Mouse (Mus musculus) heart, embryonic 12.5 days (tissue): ENCODE measurements around the gene Cryl1. TPM values are rescaled to one million over a fixed set of nuclear protein-coding genes. Genes with fewer than 3 reads are reported as not detected.

Experiments
- ATAC-seq: fragments of 200-750 bp; cut with Nextera tagmentation; 2 replicates; pipeline ENCODE4 v1.8.0; 2017; ENCODE audit warnings: moderate TSS enrichment, moderate library complexity; ENCODE audit not compliant: insufficient number of reproducible peaks, low FRiP score
- H3K27ac ChIP-seq: fragments of 300-500 bp; sonication (generic); 2 replicates; pipeline ENCODE4 v1.5.1; 2016; ENCODE audit warnings: mild to moderate bottlenecking, moderate library complexity; ENCODE audit not compliant: poor library complexity, severe bottlenecking
- H3K27me3 ChIP-seq: fragments of 300-500 bp; sonication (generic); replicated peaks from 2 replicates; pipeline ENCODE4 v1.6.1; 2016; ENCODE audit warnings: mild to moderate bottlenecking, moderate library complexity
- H3K36me3 ChIP-seq: fragments of 300-500 bp; sonication (generic); 2 replicates; pipeline ENCODE4 v1.6.1; 2016; ENCODE audit warnings: mild to moderate bottlenecking, moderate library complexity
- H3K4me1 ChIP-seq: fragments of 300-500 bp; sonication (generic); replicated peaks from 2 replicates; pipeline ENCODE4 v1.6.1; 2016; ENCODE audit warnings: mild to moderate bottlenecking
- H3K4me2 ChIP-seq: fragments of 300-500 bp; sonication (generic); 2 replicates; pipeline ENCODE4 v1.6.1; 2016; ENCODE audit warnings: mild to moderate bottlenecking, moderate library complexity
- H3K4me3 ChIP-seq: fragments of 300-500 bp; sonication (generic); 2 replicates; pipeline ENCODE4 v1.5.1; 2016; ENCODE audit warnings: mild to moderate bottlenecking
- H3K9ac ChIP-seq: fragments of 300-500 bp; sonication (generic); 2 replicates; pipeline ENCODE4 v1.6.1; 2016; ENCODE audit warnings: mild to moderate bottlenecking, moderate library complexity
- H3K9me3 ChIP-seq: fragments of 300-500 bp; sonication (generic); replicated peaks from 2 replicates; pipeline ENCODE4 v1.6.1; 2016; ENCODE audit warnings: mild to moderate bottlenecking, moderate library complexity
- whole genome bisulfite sequencing: fragments of 180-500 bp; shearing (Covaris S2); methylation state at CpG from one replicate; pipeline ENCODE4 v1.1.7; 2016; 5-methylcytosine and 5-hydroxymethylcytosine counted together
- polyA plus RNA-seq: library from polyadenylated mRNA; unstranded; fragments of >200 nt; fragmentation: Nextera tagmentation; extraction: Ambion mirVana; gene quantifications from 2 replicates; pipeline ENCODE4 v1.2.1, GENCODE M21; 2016

The Cryl1 gene
- polyA plus RNA-seq, result 10.9 and 12.1 TPM in 2 replicates

- Histone ChIP-seq H3K4me1 (no peaks in the 10 kb centered on the region), H3K4me2 (peak within 1 kb of the TSS; percentile 82), H3K27ac (peak within 1 kb of the TSS; percentile 14; the same call in 1 of the 2 replicates), H3K27me3 (peaks cover 4% of the 10 kb centered on the region; the same call in 1 of the 2 replicates), H3K36me3 (no peaks in the 10 kb centered on the region), H3K4me3 (peak within 1 kb of the TSS; percentile 62), H3K9me3 (no peaks in the 10 kb centered on the region), H3K9ac (peak within 1 kb of the TSS; percentile 79)
- ATAC-seq, result peak; percentile 98
- WGBS, result 2% methylated on average over 43 of the region's 43 CpGs
Measured at GRCm38 (mm10) chr14:57398065-57398757, at the start of gene Cryl1. TSS of gene Cryl1 (minus strand) at chr14:57398529.

DNA sequence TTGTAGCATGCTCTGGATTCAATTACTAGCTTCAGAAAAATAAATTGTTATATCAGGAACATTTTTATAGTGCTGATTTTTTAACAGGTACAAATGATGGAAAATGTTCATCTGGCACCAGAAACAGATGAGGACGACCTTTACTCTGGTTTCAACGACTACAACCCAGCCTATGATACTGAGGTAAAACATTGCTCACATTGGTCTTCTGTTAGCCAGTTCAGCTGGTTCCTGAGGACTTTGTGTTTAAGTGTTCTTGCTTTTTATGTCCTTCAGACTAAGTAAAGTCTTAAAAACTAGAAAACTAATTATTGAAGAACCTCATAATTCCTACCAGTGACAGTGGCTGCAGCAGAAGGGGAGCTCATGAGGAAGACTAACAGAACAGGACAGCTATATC is 32.1 kb upstream of the Cryl1 start:
- Histone ChIP-seq H3K4me2 (no peak overlapping the region), H3K4me3 (no peak overlapping the region), H3K27me3 (no peaks in the 10 kb centered on the region), H3K4me1 (no peaks in the 10 kb centered on the region), H3K9ac (no peak overlapping the region), H3K27ac (no peak overlapping the region), H3K36me3 (no peaks in the 10 kb centered on the region), H3K9me3 (no peaks in the 10 kb centered on the region)
- 73% methylated on average over 2 of the region's 2 CpGs for WGBS
- no peak for ATAC-seq

GRCm38 (mm10) chr14:57424212-57424561 is 25.9 kb upstream of the Cryl1 start:
- WGBS, result under 1% methylated on average over 24 of the region's 24 CpGs
- ATAC-seq, result peak; percentile 81
- Histone ChIP-seq H3K4me2 (peak overlapping the region; percentile 68), H3K9ac (peak overlapping the region; percentile 75), H3K27me3 (no peaks in the 10 kb centered on the region), H3K4me1 (no peaks in the 10 kb centered on the region), H3K4me3 (peak overlapping the region; percentile 70), H3K36me3 (no peaks in the 10 kb centered on the region), H3K27ac (no peak overlapping the region), H3K9me3 (no peaks in the 10 kb centered on the region)

DNA sequence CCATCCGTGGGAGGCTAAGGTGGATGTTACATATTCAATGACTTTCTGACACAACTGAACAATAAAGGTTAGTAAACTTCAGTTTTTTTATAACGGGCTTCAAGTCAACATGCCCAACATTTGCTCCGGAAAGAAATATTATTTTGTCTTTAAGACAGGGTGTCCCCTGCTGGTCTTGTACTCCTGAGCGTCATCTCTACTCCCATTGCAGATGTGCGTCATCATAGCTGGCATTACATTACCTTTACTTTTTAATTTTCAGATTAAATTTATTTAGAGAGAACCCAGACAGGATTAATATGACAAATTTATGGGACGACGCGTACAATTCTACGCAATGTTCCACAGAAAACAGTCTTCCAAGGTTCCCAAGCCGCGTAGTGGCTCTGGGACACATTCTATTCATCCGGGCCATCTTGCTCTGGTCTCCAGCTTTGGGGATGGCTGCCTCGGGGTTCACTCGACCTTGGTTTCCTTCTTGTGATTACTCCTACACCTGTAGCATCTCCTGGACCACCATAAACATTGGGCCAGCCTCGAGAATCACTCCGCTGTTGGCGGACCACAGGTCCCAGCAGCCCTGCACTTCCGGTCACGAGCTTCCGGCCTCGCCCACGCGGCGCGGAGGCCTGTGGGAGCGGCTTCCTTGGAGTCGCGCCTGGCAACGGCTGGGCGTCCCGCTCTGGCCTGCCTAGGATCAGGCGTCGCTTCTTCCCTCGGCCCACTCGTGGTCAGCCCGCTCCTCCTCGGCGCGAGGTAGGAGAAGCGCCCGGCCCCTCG is 25.3 kb upstream of the Cryl1 start, which contains the start of gene Ift88:
Gene Ift88 (plus strand): TSS at position 631 of the 780 bp plus-strand sequence.
- Histone ChIP-seq H3K9ac (peak within 1 kb of the TSS; percentile 75), H3K4me3 (peak within 1 kb of the TSS; percentile 70), H3K27me3 (no peaks in the 10 kb centered on the region), H3K36me3 (no peaks in the 10 kb centered on the region), H3K9me3 (no peaks in the 10 kb centered on the region), H3K27ac (no peak within 1 kb of the TSS), H3K4me2 (peak within 1 kb of the TSS; percentile 68), H3K4me1 (no peaks in the 10 kb centered on the region)
- peak; percentile 97 for ATAC-seq
- WGBS, result 5% methylated on average over 42 of the region's 42 CpGs

- 79% methylated on average over 2 of the region's 2 CpGs for WGBS
Measured at GRCm38 (mm10) chr14:57417187-57417586, 18.9 kb upstream of the Cryl1 start.

DNA sequence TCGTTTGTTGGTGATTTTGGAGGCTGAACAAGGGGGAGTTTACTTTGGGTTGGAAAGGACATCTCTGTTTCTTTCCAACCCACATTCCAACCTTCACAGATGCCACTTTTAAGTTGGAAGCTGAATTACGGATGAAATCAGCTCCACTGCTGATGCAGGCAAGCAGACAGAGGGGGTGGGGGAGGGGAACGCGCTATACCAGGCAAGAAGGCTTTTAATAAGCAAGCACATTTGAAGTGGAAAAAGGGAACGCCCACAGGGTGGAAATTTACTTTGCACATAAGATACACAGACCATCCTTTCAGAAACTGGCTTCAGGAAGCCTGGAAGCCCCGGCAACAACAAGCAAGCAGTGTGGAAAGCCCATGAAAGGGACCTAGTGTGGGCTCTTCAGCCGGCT is 13.8 kb upstream of the Cryl1 start:
- H3K4me3 ChIP-seq, result no peak overlapping the region
- H3K4me2 ChIP-seq, result no peak overlapping the region
- 56% methylated on average over 7 of the region's 7 CpGs for WGBS
- H3K27ac ChIP-seq, result no peak overlapping the region
- H3K36me3 ChIP-seq, result no peaks in the 10 kb centered on the region
- H3K27me3 ChIP-seq, result 0 out of 2 replicates have a peak, but pooled peaks cover 3% of the 10 kb centered on the region
- no peaks in the 10 kb centered on the region for H3K9me3 ChIP-seq
- no peak overlapping the region for H3K9ac ChIP-seq
- peaks cover 3% of the 10 kb centered on the region; the same call in 1 of the 2 replicates for H3K4me1 ChIP-seq
- no peak for ATAC-seq

More at GRCm38 (mm10) chr14:57417187-57417586, 18.9 kb upstream of the Cryl1 start:
- ATAC-seq, result no peak
- Histone ChIP-seq H3K36me3 (no peaks in the 10 kb centered on the region), H3K9ac (no peak overlapping the region), H3K4me2 (no peak overlapping the region), H3K4me3 (no peak overlapping the region), H3K4me1 (no peaks in the 10 kb centered on the region), H3K27ac (no peak overlapping the region), H3K27me3 (peaks cover 3% of the 10 kb centered on the region; the same call in 1 of the 2 replicates), H3K9me3 (no peaks in the 10 kb centered on the region)

DNA sequence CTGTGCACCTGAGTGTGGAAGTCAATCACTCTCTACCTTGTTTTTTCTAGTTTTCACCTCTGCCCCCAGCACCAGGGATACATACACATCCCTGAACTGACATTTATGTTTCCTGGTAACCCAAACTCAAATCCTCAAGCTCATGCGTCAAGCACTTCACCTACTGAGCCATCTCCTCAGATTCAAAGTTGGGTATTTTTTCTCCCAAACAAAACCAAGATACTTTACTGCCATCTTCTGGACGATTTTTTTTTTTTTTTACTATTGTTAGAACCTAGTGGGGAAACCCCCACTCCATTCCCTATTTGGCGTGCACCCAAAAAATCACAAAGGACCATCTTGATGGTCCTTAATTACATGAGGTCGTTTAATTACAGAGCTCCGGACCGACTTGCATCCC is 10.8 kb upstream of the Cryl1 start:
- 24% methylated on average over 6 of the region's 6 CpGs for WGBS
- H3K36me3 ChIP-seq, result no peaks in the 10 kb centered on the region
- H3K4me3 ChIP-seq, result no peak overlapping the region
- no peak overlapping the region for H3K9ac ChIP-seq
- peaks cover 6% of the 10 kb centered on the region; the same call in 1 of the 2 replicates for H3K4me1 ChIP-seq
- H3K27me3 ChIP-seq, result 0 out of 2 replicates have a peak, but pooled peaks cover 3% of the 10 kb centered on the region
- H3K9me3 ChIP-seq, result no peaks in the 10 kb centered on the region
- H3K4me2 ChIP-seq, result no peak overlapping the region
- H3K27ac ChIP-seq, result no peak overlapping the region
- no peak for ATAC-seq

DNA sequence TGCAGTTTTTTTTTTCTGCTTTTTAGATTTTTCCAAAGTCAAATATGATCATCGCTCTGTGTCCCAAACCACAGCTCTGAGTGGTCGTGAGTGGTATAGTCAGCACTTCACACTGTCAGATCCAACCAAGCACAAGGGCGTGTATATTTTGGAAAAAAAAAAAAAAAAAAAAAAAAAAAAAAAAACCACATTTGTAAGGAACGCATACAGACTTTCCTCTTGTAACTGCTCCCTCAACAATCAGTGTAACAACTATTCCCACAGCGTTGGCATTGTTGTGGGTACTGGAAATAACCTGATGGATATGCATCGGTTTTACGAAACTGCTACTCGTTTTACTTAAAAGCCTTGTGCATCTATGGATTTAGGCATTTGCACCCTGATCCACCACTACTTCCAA is 9.8 kb upstream of the Cryl1 start:
- Histone ChIP-seq H3K9ac (no peak overlapping the region), H3K4me1 (peaks cover 6% of the 10 kb centered on the region; the same call in 1 of the 2 replicates), H3K4me2 (no peak overlapping the region), H3K9me3 (no peaks in the 10 kb centered on the region), H3K27ac (no peak overlapping the region), H3K4me3 (no peak overlapping the region), H3K27me3 (no peaks in the 10 kb centered on the region), H3K36me3 (no peaks in the 10 kb centered on the region)
- ATAC-seq, result no peak
- WGBS, result 75% methylated on average over 8 of the region's 8 CpGs

- no peak overlapping the region for H3K4me3 ChIP-seq
Measured at GRCm38 (mm10) chr14:57407039-57407987, 9.0 kb upstream of the Cryl1 start.

DNA sequence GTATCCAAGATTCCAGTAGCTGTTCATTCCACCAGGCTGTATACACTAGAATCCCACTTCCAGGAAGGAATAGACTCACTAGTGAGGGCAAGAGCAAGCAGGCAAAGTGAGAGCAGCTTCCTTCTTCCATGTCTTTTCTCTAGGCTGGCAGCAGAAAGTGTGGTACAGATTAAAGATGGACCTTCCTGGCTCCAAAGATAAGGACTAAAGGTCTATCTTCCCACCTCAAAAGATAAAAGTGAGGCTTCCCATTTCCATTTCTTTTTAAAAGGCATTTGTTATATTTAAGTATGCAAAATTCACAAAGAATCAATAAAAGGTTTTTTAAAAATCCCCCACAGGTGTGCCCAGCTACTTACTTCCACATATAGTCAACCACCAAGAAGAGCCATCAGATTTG is 4.5 kb upstream of the Cryl1 start:
- no peak overlapping the region for H3K4me3 ChIP-seq
- H3K9me3 ChIP-seq, result no peaks in the 10 kb centered on the region
- H3K27ac ChIP-seq, result no peak overlapping the region
- no peak for ATAC-seq
- H3K4me1 ChIP-seq, result peaks cover 6% of the 10 kb centered on the region; the same call in 1 of the 2 replicates
- H3K9ac ChIP-seq, result no peak overlapping the region
- no peak overlapping the region for H3K4me2 ChIP-seq
- no peaks in the 10 kb centered on the region for H3K36me3 ChIP-seq
- H3K27me3 ChIP-seq, result no peaks in the 10 kb centered on the region; the same call in 1 of the 2 replicates

More at GRCm38 (mm10) chr14:57407039-57407987, 9.0 kb upstream of the Cryl1 start:
- WGBS, result 7% methylated on average over 12 of the region's 12 CpGs
- H3K36me3 ChIP-seq, result no peaks in the 10 kb centered on the region
- H3K9me3 ChIP-seq, result no peaks in the 10 kb centered on the region
- no peak overlapping the region for H3K9ac ChIP-seq
- peak; percentile 55; the same call in 1 of the 2 replicates for ATAC-seq
- no peaks in the 10 kb centered on the region for H3K27me3 ChIP-seq
- H3K4me2 ChIP-seq, result peak overlapping the region; percentile 27
- H3K27ac ChIP-seq, result no peak overlapping the region
- H3K4me1 ChIP-seq, result peaks cover 6% of the 10 kb centered on the region; the same call in 1 of the 2 replicates
